Mouse (Mus musculus): ENCODE data around the gene Ints13. TPM values are rescaled to one million over a fixed set of nuclear protein-coding genes. Genes with fewer than 3 reads are reported as not detected.
A peak's percentile ranks its signal among the peaks of the same experiment; 100 is the strongest.

Gene Ints13
- total RNA-seq, 1 experiment = 69.2 TPM

DNA sequence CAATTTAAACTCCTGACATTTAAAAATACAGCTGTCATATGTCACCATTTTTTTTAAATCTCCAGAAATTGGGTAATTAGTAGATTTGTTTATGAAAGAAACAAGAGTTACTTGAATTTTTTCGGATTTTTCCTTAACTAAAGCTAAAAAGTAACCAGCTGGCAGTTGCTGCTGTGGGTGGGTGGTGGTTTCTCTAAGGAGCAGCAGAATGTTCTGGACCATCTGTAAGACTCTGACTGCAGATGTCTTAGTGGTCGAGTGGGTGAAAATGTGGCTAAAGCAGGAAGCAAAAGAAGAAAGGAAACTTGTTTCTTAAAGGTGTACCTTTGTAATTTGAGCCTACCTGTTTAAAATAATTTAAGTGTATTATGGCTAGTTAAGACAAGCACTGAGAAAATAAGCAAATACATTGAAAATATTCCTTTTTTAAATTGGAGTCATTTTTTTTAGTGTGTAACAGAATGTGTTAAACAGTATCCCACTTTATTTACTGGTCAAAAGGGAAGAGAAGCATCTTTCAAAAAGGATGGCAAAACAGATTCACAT is 2.8 kb upstream of the Ints13 start:
- Histone ChIP-seq H3K4me3 (ENCODE audit: insufficient read depth in 1 of 2, low read depth in 1 of 2, low read length in 2 of 2, poor library complexity in 1 of 2, severe bottlenecking in 1 of 2) (no peak overlapping the region), H3K9me3 (ENCODE audit: control insufficient read depth, insufficient read depth, low read depth, low read length) (no peaks in the 10 kb centered on the region), H3K36me3 (ENCODE audit: control insufficient read depth, insufficient read depth, low read length, poor library complexity, severe bottlenecking) (peaks cover 2% of the 10 kb centered on the region; the same call in 1 of the 2 replicates), H3K9ac (ENCODE audit: insufficient read depth, low read depth, low read length, poor library complexity, severe bottlenecking) (no peak overlapping the region), H3K27ac (ENCODE audit: insufficient read depth, low read depth, low read length, poor library complexity, severe bottlenecking) (no peak overlapping the region), H3K4me1 (ENCODE audit: control insufficient read depth in 2 of 2, insufficient read depth in 2 of 2, low read length in 2 of 2, poor library complexity in 1 of 2) (peaks cover 2 to 3% of the 10 kb centered on the region in 2 experiments; a peak in 3 of 4 replicates)
- TF ChIP-seq MAFK (IDR thresholded peaks at IDR 0.05; ENCODE audit: insufficient read depth, low read depth, low read length) (no peak), CHD2 (IDR thresholded peaks at IDR 0.05; ENCODE audit: low read depth, low read length) (no peak), ZNF384 (IDR thresholded peaks at IDR 0.05; ENCODE audit: low read depth, low read length) (no peak), HCFC1 (IDR thresholded peaks at IDR 0.05; ENCODE audit: borderline replicate concordance, insufficient read depth, low read length) (no peak), ZC3H11A (IDR thresholded peaks at IDR 0.05; ENCODE audit: borderline replicate concordance, low read depth, low read length) (no peak)
- in situ Hi-C loops (cut with MboI; ENCODE audit: low sequenced_read_pairs in 2 of 2, unreplicated experiment in 2 of 2) = no loop called here
- no peak for DNase-seq (ENCODE audit: low read depth, low spot score)

DNA sequence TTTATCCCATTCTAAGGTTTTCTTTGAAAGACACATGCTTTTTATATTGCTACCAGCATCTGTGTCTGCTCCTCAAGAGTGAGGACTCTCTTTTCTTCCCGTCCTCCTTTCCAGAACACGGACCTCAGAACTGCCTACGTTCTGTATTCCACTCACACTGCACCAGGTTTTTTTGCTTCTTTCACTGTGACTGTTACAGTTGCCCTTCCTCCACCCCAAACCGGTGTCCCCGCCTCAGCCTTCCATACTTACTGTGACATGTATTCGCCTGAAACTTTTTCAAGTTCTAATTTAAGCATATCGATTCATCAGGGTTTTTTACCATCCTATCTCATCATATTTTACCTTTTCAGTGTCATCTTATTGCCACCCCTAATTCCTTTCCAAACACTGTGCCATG is 951 bp upstream of the Ints13 start:
- Histone ChIP-seq H3K27ac (ENCODE audit: insufficient read depth, low read depth, low read length, poor library complexity, severe bottlenecking) (no peak overlapping the region), H3K9me3 (ENCODE audit: control insufficient read depth, insufficient read depth, low read depth, low read length) (no peaks in the 10 kb centered on the region), H3K9ac (ENCODE audit: insufficient read depth, low read depth, low read length, poor library complexity, severe bottlenecking) (peak overlapping the region; percentile 100; the same call in 1 of the 2 replicates), H3K36me3 (ENCODE audit: control insufficient read depth, insufficient read depth, low read length, poor library complexity, severe bottlenecking) (no peaks in the 10 kb centered on the region), H3K4me1 (ENCODE audit: control insufficient read depth in 2 of 2, insufficient read depth in 2 of 2, low read length in 2 of 2, poor library complexity in 1 of 2) (peaks cover 0 to 3% of the 10 kb centered on the region in 2 experiments; a peak in 2 of 4 replicates), H3K4me3 (ENCODE audit: insufficient read depth in 1 of 2, low read depth in 1 of 2, low read length in 2 of 2, poor library complexity in 1 of 2, severe bottlenecking in 1 of 2) (peak overlapping the region; percentile 83 to 100)
- TF ChIP-seq MAFK (IDR thresholded peaks at IDR 0.05; ENCODE audit: insufficient read depth, low read depth, low read length) = no peak
- no peak for TF ChIP-seq HCFC1 (IDR thresholded peaks at IDR 0.05; ENCODE audit: borderline replicate concordance, insufficient read depth, low read length)
- no peak for TF ChIP-seq ZNF384 (IDR thresholded peaks at IDR 0.05; ENCODE audit: low read depth, low read length)
- no peak for TF ChIP-seq ZC3H11A (IDR thresholded peaks at IDR 0.05; ENCODE audit: borderline replicate concordance, low read depth, low read length)
- no peak for TF ChIP-seq CHD2 (IDR thresholded peaks at IDR 0.05; ENCODE audit: low read depth, low read length)
- in situ Hi-C loops (cut with MboI; ENCODE audit: low sequenced_read_pairs in 2 of 2, unreplicated experiment in 2 of 2) = no loop called here
- no peak for DNase-seq (ENCODE audit: low read depth, low spot score)

DNA sequence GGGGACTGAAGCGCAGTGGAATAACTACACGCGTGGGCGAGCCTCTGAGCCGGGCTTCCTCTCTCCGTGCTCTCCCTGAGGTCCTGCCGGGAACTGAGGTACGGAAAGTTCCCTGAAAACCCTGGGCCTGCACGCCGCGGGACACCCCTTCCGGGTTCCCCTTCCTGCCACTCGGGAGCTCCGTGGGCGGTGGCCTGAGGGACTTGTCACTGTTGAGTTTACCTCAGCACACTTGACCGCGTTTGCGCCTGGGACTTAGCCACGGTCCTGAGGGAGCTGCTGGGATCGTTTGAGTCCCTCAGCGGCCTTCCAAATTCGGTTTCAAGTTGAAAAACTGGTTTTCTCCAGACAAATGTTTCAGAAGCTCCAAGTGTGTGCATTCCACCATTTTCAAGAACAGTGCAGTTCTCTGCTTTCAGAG is 486 bp upstream of the Ints13 start:
- peak overlapping the region; percentile 86 for H3K27ac ChIP-seq (ENCODE audit: insufficient read depth, low read depth, low read length, poor library complexity, severe bottlenecking)
- H3K4me1 ChIP-seq (ENCODE audit: control insufficient read depth in 2 of 2, insufficient read depth in 2 of 2, low read length in 2 of 2, poor library complexity in 1 of 2) = peaks cover 0 to 3% of the 10 kb centered on the region in 2 experiments; a peak in 2 of 4 replicates
- H3K9me3 ChIP-seq (ENCODE audit: control insufficient read depth, insufficient read depth, low read depth, low read length) = no peaks in the 10 kb centered on the region
- no peak for TF ChIP-seq ZNF384 (IDR thresholded peaks at IDR 0.05; ENCODE audit: low read depth, low read length)
- no peak for TF ChIP-seq ZC3H11A (IDR thresholded peaks at IDR 0.05; ENCODE audit: borderline replicate concordance, low read depth, low read length)
- no peak for TF ChIP-seq CHD2 (IDR thresholded peaks at IDR 0.05; ENCODE audit: low read depth, low read length)
- TF ChIP-seq HCFC1 (IDR thresholded peaks at IDR 0.05; ENCODE audit: borderline replicate concordance, insufficient read depth, low read length) = no peak
- no peak for TF ChIP-seq MAFK (IDR thresholded peaks at IDR 0.05; ENCODE audit: insufficient read depth, low read depth, low read length)
- no peak for DNase-seq (ENCODE audit: low read depth, low spot score)
- H3K4me3 ChIP-seq (ENCODE audit: insufficient read depth in 1 of 2, low read depth in 1 of 2, low read length in 2 of 2, poor library complexity in 1 of 2, severe bottlenecking in 1 of 2) = peak overlapping the region; percentile 83 to 100
- H3K9ac ChIP-seq (ENCODE audit: insufficient read depth, low read depth, low read length, poor library complexity, severe bottlenecking) = peak overlapping the region; percentile 100
- in situ Hi-C loops (cut with MboI; ENCODE audit: low sequenced_read_pairs in 2 of 2, unreplicated experiment in 2 of 2) = no loop called here
- no peaks in the 10 kb centered on the region for H3K36me3 ChIP-seq (ENCODE audit: control insufficient read depth, insufficient read depth, low read length, poor library complexity, severe bottlenecking)

DNA sequence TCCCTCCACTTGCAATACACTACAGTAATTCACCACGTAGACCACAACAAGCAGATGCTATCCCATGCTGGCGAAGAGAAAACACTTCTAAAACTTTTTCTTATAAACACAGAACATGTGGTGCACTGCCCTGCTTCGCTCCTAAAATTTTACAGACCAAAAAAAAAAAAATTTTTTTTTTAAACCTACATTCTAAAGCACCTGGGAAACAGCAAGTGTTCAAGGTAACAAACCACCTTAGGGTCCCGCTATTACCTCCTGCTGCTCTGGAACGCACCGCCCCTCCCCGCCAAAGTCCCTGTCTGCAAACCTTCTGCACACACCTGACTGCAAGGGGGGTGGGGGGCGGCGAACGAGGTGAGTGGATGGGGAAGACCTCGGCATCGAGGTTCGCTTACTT is 732 bp downstream of the Ints13 start, which contains the start of gene Fgfr1op2:
Fgfr1op2 (plus strand) TSS at position 301 of the 400 bp plus-strand sequence.
- DNase-seq (ENCODE audit: low read depth, low spot score) = no peak
- H3K9me3 ChIP-seq (ENCODE audit: control insufficient read depth, insufficient read depth, low read depth, low read length) = no peaks in the 10 kb centered on the region
- in situ Hi-C loops (cut with MboI; ENCODE audit: low sequenced_read_pairs in 2 of 2, unreplicated experiment in 2 of 2) = no loop called here

More for the DNA sequence above, 732 bp downstream of the Ints13 start, which contains the start of gene Fgfr1op2:
- TF ChIP-seq HCFC1 (IDR thresholded peaks at IDR 0.05; ENCODE audit: borderline replicate concordance, insufficient read depth, low read length) (no peak), MAFK (IDR thresholded peaks at IDR 0.05; ENCODE audit: insufficient read depth, low read depth, low read length) (no peak), ZC3H11A (IDR thresholded peaks at IDR 0.05; ENCODE audit: borderline replicate concordance, low read depth, low read length) (no peak), CHD2 (IDR thresholded peaks at IDR 0.05; ENCODE audit: low read depth, low read length) (no peak), ZNF384 (IDR thresholded peaks at IDR 0.05; ENCODE audit: low read depth, low read length) (no peak)
- Histone ChIP-seq H3K27ac (ENCODE audit: insufficient read depth, low read depth, low read length, poor library complexity, severe bottlenecking) (peak within 1 kb of the TSS; percentile 94), H3K4me1 (ENCODE audit: control insufficient read depth in 2 of 2, insufficient read depth in 2 of 2, low read length in 2 of 2, poor library complexity in 1 of 2) (peaks cover 0 to 3% of the 10 kb centered on the region in 2 experiments; a peak in 2 of 4 replicates), H3K36me3 (ENCODE audit: control insufficient read depth, insufficient read depth, low read length, poor library complexity, severe bottlenecking) (no peaks in the 10 kb centered on the region), H3K4me3 (ENCODE audit: insufficient read depth in 1 of 2, low read depth in 1 of 2, low read length in 2 of 2, poor library complexity in 1 of 2, severe bottlenecking in 1 of 2) (peak within 1 kb of the TSS; percentile 83 to 100), H3K9ac (ENCODE audit: insufficient read depth, low read depth, low read length, poor library complexity, severe bottlenecking) (peak within 1 kb of the TSS; percentile 100)
